Mouse (Mus musculus) embryonic facial prominence, embryonic 11.5 days (tissue): ENCODE data around the gene Slc35g3. TPM values are rescaled to one million over a fixed set of nuclear protein-coding genes. Genes with fewer than 3 reads are reported as not detected.

Experiments
- ATAC-seq: fragments of 200-750 bp; cut with Nextera tagmentation; replicated peaks from 2 replicates; pipeline ENCODE4 v1.8.0; 2017; ENCODE audit warnings: low read depth; ENCODE audit not compliant: insufficient number of reproducible peaks, low FRiP score, low TSS enrichment
- DNase-seq: peaks from one replicate; pipeline ENCODE4 v3.0.0-alpha.2; 2015; ENCODE audit warnings: low spot score
- H3K27ac ChIP-seq: fragments of 300-500 bp; sonication (generic); replicated peaks from 2 replicates; pipeline ENCODE4 v1.5.1; 2014; ENCODE audit warnings: mild to moderate bottlenecking, low read depth, low read length, control low read depth
- H3K27me3 ChIP-seq: fragments of 300-500 bp; sonication (generic); 2 replicates; pipeline ENCODE4 v1.6.1; 2014; ENCODE audit warnings: mild to moderate bottlenecking, low read length, moderate library complexity, mixed read lengths; ENCODE audit not compliant: control insufficient read depth, insufficient read depth
- H3K36me3 ChIP-seq: fragments of 300-500 bp; sonication (generic); replicated peaks from 2 replicates; pipeline ENCODE4 v1.6.1; 2014; ENCODE audit warnings: low read depth, mild to moderate bottlenecking, low read length, moderate library complexity, mixed read lengths; ENCODE audit not compliant: control insufficient read depth, insufficient read depth
- H3K4me1 ChIP-seq: fragments of 300-500 bp; sonication (generic); 2 replicates; pipeline ENCODE4 v1.6.1; 2014; ENCODE audit warnings: low read length, mixed read lengths; ENCODE audit not compliant: control insufficient read depth, insufficient read depth
- H3K4me2 ChIP-seq: fragments of 300-500 bp; sonication (generic); 2 replicates; pipeline ENCODE4 v1.6.1; 2014; ENCODE audit warnings: low read depth, mild to moderate bottlenecking, control low read depth, low read length, moderate library complexity
- H3K4me3 ChIP-seq: fragments of 300-500 bp; sonication (generic); 2 replicates; pipeline ENCODE4 v1.5.1; 2014; ENCODE audit warnings: low read depth, low read length, control low read depth
- H3K9ac ChIP-seq: fragments of 300-500 bp; sonication (generic); replicated peaks from 2 replicates; pipeline ENCODE4 v1.6.1; 2014; ENCODE audit warnings: mild to moderate bottlenecking, control low read depth, low read length
- H3K9me3 ChIP-seq: fragments of 300-500 bp; sonication (generic); replicated peaks from 2 replicates; pipeline ENCODE4 v1.6.1; 2016; ENCODE audit warnings: mild to moderate bottlenecking, low read length, inconsistent platforms, mixed read lengths; ENCODE audit not compliant: control insufficient read depth
- WGBS: fragments of 180-500 bp; shearing (Covaris S2); extraction: QIAGEN DNeasy Blood & Tissue Kit; methylation state at CpG from one replicate; pipeline ENCODE4 v1.1.7; 2014; 5-methylcytosine and 5-hydroxymethylcytosine counted together
- polyA plus RNA-seq: library from polyadenylated mRNA; unstranded; fragments of >200 nt; fragmentation: Nextera tagmentation; extraction: Ambion mirVana; gene quantifications from 2 replicates; pipeline ENCODE4 v1.2.1, GENCODE M21; 2014

Slc35g3 gene
- polyA plus RNA-seq, 1 experiment from 2014 or later: 0.18 TPM

GRCm38 (mm10) chr11:69714636-69715329, 47.0 kb downstream of the Slc35g3 start:
- H3K4me3 ChIP-seq: no peak overlapping the region

DNA sequence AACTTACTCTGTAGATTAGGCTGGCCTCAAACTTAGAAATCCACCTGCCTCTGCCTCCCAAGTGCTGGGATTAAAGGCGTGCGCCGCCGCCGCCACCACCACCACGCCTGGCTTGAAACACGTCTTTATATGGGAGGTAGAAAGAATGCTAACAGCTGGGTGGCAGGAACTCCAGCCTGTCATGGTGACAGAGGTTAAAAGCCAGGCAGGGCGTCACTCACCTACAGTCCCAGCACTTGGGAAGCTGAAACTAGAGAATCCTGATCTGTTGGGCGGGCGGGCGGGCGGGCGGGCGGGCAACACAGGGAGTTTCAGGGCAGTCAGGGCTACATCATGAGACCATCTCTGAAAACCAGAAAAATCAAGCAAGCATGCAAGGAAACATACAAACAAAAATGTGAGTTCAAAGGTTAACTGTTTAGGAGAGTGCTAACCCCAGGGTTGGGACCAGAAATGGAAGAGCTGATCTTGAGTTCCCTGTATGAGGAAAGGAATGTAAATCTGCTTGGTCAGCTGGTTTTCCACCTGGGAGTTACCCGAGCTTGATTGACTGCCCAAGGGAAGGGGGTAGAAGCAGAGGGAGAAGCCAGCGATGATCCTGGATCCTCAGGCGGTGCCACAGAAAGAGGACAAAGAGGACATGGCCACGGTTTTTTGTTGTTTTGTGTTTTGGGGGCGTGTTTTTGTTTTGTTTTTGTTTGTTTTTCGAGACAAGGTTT, 48.7 kb downstream of the Slc35g3 start:
- Histone ChIP-seq H3K4me3 (no peak overlapping the region), H3K4me2 (no peak overlapping the region), H3K27me3 (no peaks in the 10 kb centered on the region), H3K36me3 (no peaks in the 10 kb centered on the region), H3K9ac (no peak overlapping the region), H3K9me3 (no peaks in the 10 kb centered on the region), H3K4me1 (no peaks in the 10 kb centered on the region), H3K27ac (no peak overlapping the region)
- ATAC-seq (no peak), DNase-seq (no peak)
- 62% methylated on average over 20 of the region's 20 CpGs for WGBS

More at GRCm38 (mm10) chr11:69714636-69715329, 47.0 kb downstream of the Slc35g3 start:
- DNase-seq (peak; percentile 82), ATAC-seq (no peak)
- Histone ChIP-seq H3K4me2 (no peak overlapping the region), H3K36me3 (no peaks in the 10 kb centered on the region), H3K9me3 (no peaks in the 10 kb centered on the region), H3K4me1 (peaks cover 2% of the 10 kb centered on the region; the same call in 1 of the 2 replicates), H3K27ac (no peak overlapping the region), H3K27me3 (no peaks in the 10 kb centered on the region), H3K9ac (no peak overlapping the region)
- WGBS: 35% methylated on average over 18 of the region's 18 CpGs

GRCm38 (mm10) chr11:69711082-69711481, 50.7 kb downstream of the Slc35g3 start:
- Histone ChIP-seq H3K4me1 (no peaks in the 10 kb centered on the region), H3K9ac (no peak overlapping the region), H3K27ac (no peak overlapping the region), H3K4me2 (no peak overlapping the region), H3K36me3 (no peaks in the 10 kb centered on the region), H3K27me3 (no peaks in the 10 kb centered on the region), H3K4me3 (no peak overlapping the region), H3K9me3 (no peaks in the 10 kb centered on the region)
- no peak for DNase-seq
- ATAC-seq: no peak
- WGBS: 78% methylated on average over 2 of the region's 2 CpGs

GRCm38 (mm10) chr11:69710470-69710869, 51.3 kb downstream of the Slc35g3 start:
- no peak overlapping the region for H3K4me2 ChIP-seq
- no peak for ATAC-seq
- no peaks in the 10 kb centered on the region for H3K9me3 ChIP-seq
- no peaks in the 10 kb centered on the region for H3K36me3 ChIP-seq
- no peak overlapping the region for H3K4me3 ChIP-seq
- no peaks in the 10 kb centered on the region for H3K27me3 ChIP-seq
- H3K27ac ChIP-seq: no peak overlapping the region
- no peak for DNase-seq
- 78% methylated on average over 3 of the region's 3 CpGs for WGBS
- H3K9ac ChIP-seq: no peak overlapping the region
- no peaks in the 10 kb centered on the region for H3K4me1 ChIP-seq

Other genes starting within 250 kb of the Slc35g3 start
- gene Dnah2, start 212.9 kb downstream of the Slc35g3 start, polyA plus RNA-seq: 1.5 and 2.1 TPM in 2 replicates
- 11.2 and 11.3 TPM in 2 replicates for gene Efnb3, start 201.8 kb downstream of the Slc35g3 start, polyA plus RNA-seq
- 40.2 and 40.9 TPM in 2 replicates for gene Wrap53, start 181.7 kb downstream of the Slc35g3 start, polyA plus RNA-seq
- gene Trp53, start 181.6 kb downstream of the Slc35g3 start, polyA plus RNA-seq: 200 and 215 TPM in 2 replicates
- gene Atp1b2, start 156.0 kb downstream of the Slc35g3 start, polyA plus RNA-seq: 5.2 and 6.0 TPM in 2 replicates
- 0.14 TPM in 1 of 2 replicates, not detected in the other for gene Shbg, start 144.1 kb downstream of the Slc35g3 start, polyA plus RNA-seq
- gene Sat2, start 139.9 kb downstream of the Slc35g3 start, polyA plus RNA-seq: 15.0 and 19.4 TPM in 2 replicates
- gene Fxr2, start 129.0 kb downstream of the Slc35g3 start, polyA plus RNA-seq: 24.3 and 30.9 TPM in 2 replicates
- not detected in 2 replicates for gene Sox15, start 106.7 kb downstream of the Slc35g3 start, polyA plus RNA-seq
- gene Mpdu1, start 99.3 kb downstream of the Slc35g3 start, polyA plus RNA-seq: 25.9 and 28.0 TPM in 2 replicates
- 5.5 and 7.6 TPM in 2 replicates for gene Cd68, start 95.8 kb downstream of the Slc35g3 start, polyA plus RNA-seq
- gene Eif4a1, start 89.5 kb downstream of the Slc35g3 start, polyA plus RNA-seq: 959 and 1,000 TPM in 2 replicates
- 106 and 108 TPM in 2 replicates for gene Senp3, start 79.9 kb downstream of the Slc35g3 start, polyA plus RNA-seq
- 0.24 and 0.42 TPM in 2 replicates for gene Tnfsf13, start 76.2 kb downstream of the Slc35g3 start, polyA plus RNA-seq
- 3.6 and 4.3 TPM in 2 replicates for gene Tnfsf12, start 66.1 kb downstream of the Slc35g3 start, polyA plus RNA-seq
- 1.2 and 1.5 TPM in 2 replicates for gene Tnfsfm13, start 65.9 kb downstream of the Slc35g3 start, polyA plus RNA-seq
- 51.4 and 56.5 TPM in 2 replicates for gene Polr2a, start 3.3 kb downstream of the Slc35g3 start, polyA plus RNA-seq
- gene Zbtb4, start 3.9 kb upstream of the Slc35g3 start, polyA plus RNA-seq: 1.1 and 1.2 TPM in 2 replicates
- gene Chrnb1, start 34.0 kb upstream of the Slc35g3 start, polyA plus RNA-seq: 3.0 and 3.6 TPM in 2 replicates
- 0.92 and 0.97 TPM in 2 replicates for gene Fgf11, start 39.9 kb upstream of the Slc35g3 start, polyA plus RNA-seq
- 2.1 and 2.8 TPM in 2 replicates for gene Tmem102, start 43.7 kb upstream of the Slc35g3 start, polyA plus RNA-seq
- not detected in 2 replicates for gene Gm39566, start 53.3 kb upstream of the Slc35g3 start, polyA plus RNA-seq
- gene Spem2, start 56.5 kb upstream of the Slc35g3 start, polyA plus RNA-seq: not detected in 2 replicates
- gene Spem1, start 60.2 kb upstream of the Slc35g3 start, polyA plus RNA-seq: 0.27 TPM in 1 of 2 replicates, not detected in the other
- gene Nlgn2, start 75.8 kb upstream of the Slc35g3 start, polyA plus RNA-seq: 8.2 and 9.1 TPM in 2 replicates
- 294 and 335 TPM in 2 replicates for gene Tmem256, start 76.5 kb upstream of the Slc35g3 start, polyA plus RNA-seq
- 90.0 and 102 TPM in 2 replicates for gene Plscr3, start 84.4 kb upstream of the Slc35g3 start, polyA plus RNA-seq
- gene Tnk1, start 96.8 kb upstream of the Slc35g3 start, polyA plus RNA-seq: 1.1 and 1.9 TPM in 2 replicates
- not detected in 2 replicates for gene Tmem95, start 116.0 kb upstream of the Slc35g3 start, polyA plus RNA-seq
- 3.2 and 3.5 TPM in 2 replicates for gene Kctd11, start 119.4 kb upstream of the Slc35g3 start, polyA plus RNA-seq
- gene Acap1, start 133.6 kb upstream of the Slc35g3 start, polyA plus RNA-seq: 0.56 and 0.60 TPM in 2 replicates
- 17.6 and 20.7 TPM in 2 replicates for gene 2810408A11Rik, start 139.0 kb upstream of the Slc35g3 start, polyA plus RNA-seq
- 11.5 and 13.8 TPM in 2 replicates for gene Neurl4, start 139.1 kb upstream of the Slc35g3 start, polyA plus RNA-seq
- 76.2 and 81.8 TPM in 2 replicates for gene Gps2, start 151.9 kb upstream of the Slc35g3 start, polyA plus RNA-seq
- 2,030 and 2,067 TPM in 2 replicates for gene Eif5a, start 160.0 kb upstream of the Slc35g3 start, polyA plus RNA-seq
- gene Ybx2, start 173.8 kb upstream of the Slc35g3 start, polyA plus RNA-seq: 5.5 and 6.6 TPM in 2 replicates
- gene Slc2a4, start 186.2 kb upstream of the Slc35g3 start, polyA plus RNA-seq: 20.2 and 20.5 TPM in 2 replicates
- 17.1 and 22.0 TPM in 2 replicates for gene Cldn7, start 202.8 kb upstream of the Slc35g3 start, polyA plus RNA-seq
- gene Ctdnep1, start 219.2 kb upstream of the Slc35g3 start, polyA plus RNA-seq: 26.2 and 26.5 TPM in 2 replicates
- gene Elp5, start 220.5 kb upstream of the Slc35g3 start, polyA plus RNA-seq: 156 and 157 TPM in 2 replicates
- gene Gabarap, start 229.2 kb upstream of the Slc35g3 start, polyA plus RNA-seq: 474 and 509 TPM in 2 replicates
- 57.7 and 58.0 TPM in 2 replicates for gene Phf23, start 233.8 kb upstream of the Slc35g3 start, polyA plus RNA-seq
- 34.9 and 35.7 TPM in 2 replicates for gene Dvl2, start 238.6 kb upstream of the Slc35g3 start, polyA plus RNA-seq